Mouse (Mus musculus): ENCODE results near the gene Zmiz1. TPM values are rescaled to one million over a fixed set of nuclear protein-coding genes. Genes with fewer than 3 reads are reported as not detected.

Zmiz1 gene
- polyA plus RNA-seq, 1 experiment from 2014 or later = 42.2 TPM

- no peak overlapping the region for H3K4me3 ChIP-seq
- peak overlapping the region; percentile 50; the same call in 1 of the 2 replicates for H3K27ac ChIP-seq (replicated peaks)
- peaks cover 88% of the 10 kb centered on the region for H3K36me3 ChIP-seq
- no peaks in the 10 kb centered on the region for H3K9me3 ChIP-seq (replicated peaks)
- no peak for DNase-seq (ENCODE audit: low spot score)
- no peaks in the 10 kb centered on the region for H3K27me3 ChIP-seq (ENCODE audit: low read depth, poor library complexity, severe bottlenecking)
- 89% methylated on average over 15 of the region's 15 CpGs for WGBS
- H3K4me1 ChIP-seq = peaks cover 83% of the 10 kb centered on the region
These were observed 157.2 kb downstream of the Zmiz1 start for GRCm38 (mm10) chr14:25616009-25616723.

DNA sequence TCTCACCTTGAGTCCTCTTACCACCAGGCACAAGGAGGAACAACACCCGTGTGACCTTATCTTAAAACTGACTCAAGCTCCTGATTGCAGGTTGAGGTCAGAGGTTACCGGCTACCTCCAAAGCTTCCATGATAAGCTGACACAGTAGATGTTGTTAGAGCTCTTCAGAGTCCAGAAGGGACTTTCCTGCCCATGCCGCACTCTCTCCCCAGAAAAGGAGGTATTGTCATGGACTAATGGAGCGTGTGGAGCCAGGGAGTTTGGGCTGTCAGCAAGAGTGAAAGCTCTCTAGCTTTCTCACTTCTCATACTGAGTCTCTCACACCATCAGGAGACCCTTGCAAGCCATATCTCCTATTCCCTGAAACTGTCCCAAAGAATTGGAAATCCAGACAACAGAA is 158.3 kb downstream of the Zmiz1 start:
- WGBS = 50% methylated on average over 4 of the region's 4 CpGs
- H3K4me1 ChIP-seq = peaks cover 83% of the 10 kb centered on the region
- no peak overlapping the region for H3K27ac ChIP-seq (replicated peaks)
- no peaks in the 10 kb centered on the region for H3K9me3 ChIP-seq (replicated peaks)
- no peak for DNase-seq (ENCODE audit: low spot score)
- peaks cover 88% of the 10 kb centered on the region for H3K36me3 ChIP-seq
- H3K27me3 ChIP-seq (ENCODE audit: low read depth, poor library complexity, severe bottlenecking) = no peaks in the 10 kb centered on the region
- no peak overlapping the region for H3K4me3 ChIP-seq

DNA sequence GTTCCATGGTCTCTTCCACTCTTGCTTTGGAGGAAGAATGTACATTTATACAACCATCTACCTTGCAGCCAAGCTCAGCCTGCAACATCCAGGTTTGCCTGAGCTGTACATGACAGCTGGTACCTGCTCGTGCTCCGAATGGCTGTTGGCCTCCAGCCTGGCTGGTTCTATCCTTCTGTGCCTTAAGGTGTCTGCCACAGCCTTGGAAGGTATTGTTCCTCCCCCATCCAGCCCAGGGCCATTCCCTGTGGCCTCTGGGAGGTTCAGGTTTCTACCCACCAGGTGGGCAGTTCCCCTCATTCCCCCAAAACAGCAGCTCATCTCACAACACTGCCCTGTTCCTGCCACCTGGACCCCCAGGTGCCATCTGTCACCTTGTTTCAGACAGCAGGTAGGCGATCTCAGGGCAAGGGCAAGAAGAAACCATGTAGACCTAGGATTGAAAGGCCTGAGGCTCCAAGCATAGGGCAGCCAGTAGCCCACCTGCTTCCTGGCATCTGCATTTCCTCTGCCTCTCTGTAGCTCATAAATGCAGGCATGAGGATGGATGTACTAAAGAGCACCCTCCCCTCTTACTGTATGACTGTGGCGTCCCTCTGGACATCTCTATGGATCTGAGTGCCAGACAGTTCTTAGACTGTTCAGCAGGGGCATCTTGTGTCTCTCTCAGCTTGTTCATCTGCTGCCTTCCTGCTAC is 160.2 kb downstream of the Zmiz1 start:
- Histone ChIP-seq H3K4me1 (peaks cover 90% of the 10 kb centered on the region), H3K27me3 (ENCODE audit: low read depth, poor library complexity, severe bottlenecking) (no peaks in the 10 kb centered on the region), H3K36me3 (peaks cover 97% of the 10 kb centered on the region), H3K9me3 (replicated peaks) (no peaks in the 10 kb centered on the region), H3K4me3 (no peak overlapping the region), H3K27ac (replicated peaks) (no peak overlapping the region; the same call in 1 of the 2 replicates)
- DNase-seq (ENCODE audit: low spot score) = no peak
- 94% methylated on average over 4 of the region's 4 CpGs for WGBS

DNA sequence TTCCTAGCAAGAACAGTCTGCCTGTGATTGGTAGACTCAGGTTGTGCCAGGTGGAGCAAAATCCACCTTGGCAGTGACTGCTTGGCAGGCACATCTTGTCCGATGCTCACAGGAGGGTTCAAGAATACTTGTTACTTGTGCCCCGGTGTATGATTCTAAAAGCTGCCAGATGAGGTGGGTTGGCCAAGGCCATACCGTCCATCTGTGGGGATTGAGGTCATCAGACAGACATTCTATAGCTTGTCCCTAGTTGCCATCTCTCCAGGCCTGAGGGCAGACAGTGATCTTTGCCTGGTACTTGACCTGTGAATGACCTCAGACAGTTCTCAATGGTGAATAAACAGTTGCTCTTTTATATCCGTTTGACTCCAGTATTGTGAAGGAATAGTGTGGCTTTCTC is 161.8 kb downstream of the Zmiz1 start:
- no peak for DNase-seq (ENCODE audit: low spot score)
- WGBS = 64% methylated on average over 4 of the region's 4 CpGs
- peaks cover 97% of the 10 kb centered on the region for H3K36me3 ChIP-seq

GRCm38 (mm10) chr14:25623698-25624097 is 164.7 kb downstream of the Zmiz1 start:
- H3K4me1 ChIP-seq = peaks cover 70% of the 10 kb centered on the region
- 66% methylated on average over 7 of the region's 7 CpGs for WGBS
- H3K4me3 ChIP-seq = no peak overlapping the region
- H3K9me3 ChIP-seq (replicated peaks) = no peaks in the 10 kb centered on the region
- no peak for DNase-seq (ENCODE audit: low spot score)
- peaks cover 98% of the 10 kb centered on the region for H3K36me3 ChIP-seq
- peak overlapping the region; percentile 34 for H3K27ac ChIP-seq (replicated peaks)
- no peaks in the 10 kb centered on the region for H3K27me3 ChIP-seq (ENCODE audit: low read depth, poor library complexity, severe bottlenecking)

More for the DNA sequence above, 161.8 kb downstream of the Zmiz1 start:
- no peak overlapping the region for H3K4me3 ChIP-seq
- H3K27ac ChIP-seq (replicated peaks) = no peak overlapping the region
- no peaks in the 10 kb centered on the region for H3K27me3 ChIP-seq (ENCODE audit: low read depth, poor library complexity, severe bottlenecking)
- H3K9me3 ChIP-seq (replicated peaks) = no peaks in the 10 kb centered on the region
- H3K4me1 ChIP-seq = peaks cover 82% of the 10 kb centered on the region

DNA sequence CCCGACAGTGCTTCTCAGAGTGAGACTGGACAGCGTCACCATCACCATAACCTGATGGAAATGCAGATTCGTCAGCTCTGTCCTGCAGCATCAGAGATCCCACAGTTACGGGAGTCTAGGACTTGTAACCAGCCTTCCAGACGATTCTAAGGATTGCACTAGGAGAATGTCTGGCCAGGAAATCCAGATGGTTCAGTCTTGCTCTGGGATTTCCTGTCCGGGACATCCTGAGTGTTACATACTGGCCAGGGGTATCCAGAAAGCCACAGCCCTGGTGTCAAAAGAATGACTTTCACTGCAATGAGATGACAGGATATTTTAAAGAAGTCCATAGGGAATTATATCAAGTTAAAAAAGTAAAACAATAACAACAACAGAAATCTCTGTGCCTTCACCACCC is 165.7 kb downstream of the Zmiz1 start:
- H3K4me3 ChIP-seq = no peak overlapping the region
- 91% methylated on average over 6 of the region's 6 CpGs for WGBS
- peaks cover 63% of the 10 kb centered on the region for H3K4me1 ChIP-seq
- H3K9me3 ChIP-seq (replicated peaks) = no peaks in the 10 kb centered on the region
- no peak for DNase-seq (ENCODE audit: low spot score)
- H3K27ac ChIP-seq (replicated peaks) = no peak overlapping the region
- H3K36me3 ChIP-seq = peaks cover 98% of the 10 kb centered on the region
- no peaks in the 10 kb centered on the region for H3K27me3 ChIP-seq (ENCODE audit: low read depth, poor library complexity, severe bottlenecking)

DNA sequence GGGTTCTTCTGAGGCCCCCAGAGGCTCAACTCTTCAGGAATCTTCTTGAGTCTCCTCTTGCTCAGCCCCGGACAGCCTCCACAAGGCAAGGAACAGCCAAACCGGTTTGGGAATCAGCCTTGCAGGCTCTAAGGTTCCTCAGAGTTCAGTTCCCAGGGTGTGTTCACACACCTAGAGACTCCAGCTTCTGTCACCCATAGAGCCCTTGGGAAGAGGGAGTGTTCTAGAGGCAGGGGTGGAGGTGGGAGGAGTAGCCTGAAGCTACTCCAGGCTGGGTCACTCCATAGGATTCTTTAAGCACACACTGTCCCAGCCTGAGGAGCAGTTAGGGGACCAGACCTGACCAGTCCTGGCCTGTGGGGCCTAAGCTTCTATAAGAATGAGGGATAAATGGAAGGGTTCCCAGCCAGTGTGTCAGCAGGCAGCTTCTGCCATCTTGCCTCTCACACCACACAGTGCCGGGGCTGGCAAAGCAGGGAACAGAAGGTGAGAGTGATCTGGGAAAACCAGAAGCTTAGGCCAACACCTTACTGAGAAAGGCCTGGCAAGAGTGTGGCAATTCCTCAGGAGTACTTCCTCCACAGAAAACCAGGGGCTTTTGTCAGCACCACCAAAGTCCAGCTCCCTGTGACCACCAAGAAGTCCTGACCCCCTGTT is 168.7 kb downstream of the Zmiz1 start:
- H3K4me1 ChIP-seq = peaks cover 33% of the 10 kb centered on the region
- H3K27ac ChIP-seq (replicated peaks) = no peak overlapping the region
- H3K27me3 ChIP-seq (ENCODE audit: low read depth, poor library complexity, severe bottlenecking) = no peaks in the 10 kb centered on the region
- WGBS = 86% methylated on average over 3 of the region's 3 CpGs
- H3K9me3 ChIP-seq (replicated peaks) = no peaks in the 10 kb centered on the region
- DNase-seq (ENCODE audit: low spot score) = no peak
- no peak overlapping the region for H3K4me3 ChIP-seq
- peaks cover 92% of the 10 kb centered on the region for H3K36me3 ChIP-seq

GRCm38 (mm10) chr14:25628448-25629099 is 169.6 kb downstream of the Zmiz1 start:
- Histone ChIP-seq H3K4me1 (peaks cover 33% of the 10 kb centered on the region), H3K9me3 (replicated peaks) (no peaks in the 10 kb centered on the region), H3K36me3 (peaks cover 92% of the 10 kb centered on the region), H3K27ac (replicated peaks) (no peak overlapping the region), H3K27me3 (ENCODE audit: low read depth, poor library complexity, severe bottlenecking) (no peaks in the 10 kb centered on the region), H3K4me3 (no peak overlapping the region)
- DNase-seq (ENCODE audit: low spot score) = no peak
- 92% methylated on average over 5 of the region's 5 CpGs for whole genome bisulfite sequencing

GRCm38 (mm10) chr14:25629866-25630606 is 171.1 kb downstream of the Zmiz1 start:
- WGBS = 90% methylated on average over 12 of the region's 12 CpGs
- DNase-seq (ENCODE audit: low spot score) = no peak
- peaks cover 89% of the 10 kb centered on the region for H3K36me3 ChIP-seq
- no peaks in the 10 kb centered on the region for H3K9me3 ChIP-seq (replicated peaks)
- no peak overlapping the region for H3K27ac ChIP-seq (replicated peaks)
- no peaks in the 10 kb centered on the region for H3K27me3 ChIP-seq (ENCODE audit: low read depth, poor library complexity, severe bottlenecking)
- peaks cover 37% of the 10 kb centered on the region for H3K4me1 ChIP-seq
- H3K4me3 ChIP-seq = no peak overlapping the region

DNA sequence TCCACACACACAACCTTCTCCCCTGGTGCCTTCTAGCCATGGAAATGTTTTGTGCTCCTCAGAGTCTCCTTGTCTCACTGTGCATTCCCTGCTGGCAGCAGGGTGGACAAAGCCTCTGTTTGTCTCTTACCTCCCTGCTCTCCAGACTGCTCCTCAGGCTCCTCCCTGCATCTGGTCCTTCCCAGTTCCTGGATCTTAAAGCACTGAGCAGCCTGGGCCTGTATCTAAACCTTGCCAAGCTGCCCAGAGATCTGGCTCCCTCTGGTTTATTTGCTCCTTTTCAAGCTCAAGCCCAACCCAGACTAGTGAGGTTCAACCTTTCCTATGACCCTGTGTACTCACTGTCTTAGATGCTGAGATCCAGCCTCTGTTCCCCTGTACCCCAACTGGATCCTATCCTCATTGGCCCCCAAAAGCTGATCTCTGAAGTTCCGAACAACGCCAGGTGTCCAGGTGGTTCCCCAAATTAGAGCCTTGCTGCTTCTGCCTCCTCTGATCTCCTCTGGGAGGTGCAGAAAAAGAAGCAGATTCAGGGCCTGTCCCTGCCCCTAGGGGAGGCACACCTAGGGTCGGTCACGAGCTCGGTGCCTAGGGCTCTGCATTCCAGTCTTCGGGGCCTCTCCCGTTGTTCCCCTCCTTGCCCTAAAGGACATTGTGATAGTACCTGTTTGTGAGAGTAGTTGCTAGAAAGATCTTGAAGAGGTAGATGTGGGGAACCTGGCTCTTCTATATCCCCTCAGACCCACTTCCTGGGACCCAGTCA is 171.8 kb downstream of the Zmiz1 start:
- H3K27me3 ChIP-seq (ENCODE audit: low read depth, poor library complexity, severe bottlenecking) = no peaks in the 10 kb centered on the region
- H3K9me3 ChIP-seq (replicated peaks) = no peaks in the 10 kb centered on the region
- peaks cover 89% of the 10 kb centered on the region for H3K36me3 ChIP-seq
- peaks cover 41% of the 10 kb centered on the region for H3K4me1 ChIP-seq
- H3K4me3 ChIP-seq = no peak overlapping the region
- WGBS = 93% methylated on average over 7 of the region's 7 CpGs
- DNase-seq (ENCODE audit: low spot score) = no peak
- H3K27ac ChIP-seq (replicated peaks) = no peak overlapping the region

DNA sequence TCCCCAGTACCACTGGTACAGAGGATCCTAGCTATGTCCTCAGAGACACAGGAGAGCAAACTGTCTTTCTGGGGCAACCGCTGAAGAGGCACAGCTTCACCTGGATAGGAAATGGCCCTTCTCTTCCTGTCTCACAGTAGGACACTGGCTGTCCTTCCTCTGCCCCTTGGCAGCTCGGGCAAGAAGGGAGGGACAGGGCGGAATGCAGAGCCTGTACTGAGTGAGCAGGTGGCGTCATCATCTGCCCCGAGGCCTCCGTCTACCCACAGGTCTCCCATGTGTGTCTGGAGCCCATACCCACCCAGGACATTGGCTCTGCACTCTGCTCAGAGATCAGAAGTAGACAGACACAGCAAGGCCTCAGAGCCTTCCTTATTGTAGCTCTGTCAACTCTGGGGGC is 172.5 kb downstream of the Zmiz1 start:
- DNase-seq (ENCODE audit: low spot score) = no peak
- WGBS = 95% methylated on average over 6 of the region's 6 CpGs
- peaks cover 47% of the 10 kb centered on the region for H3K4me1 ChIP-seq
- H3K27ac ChIP-seq (replicated peaks) = no peak overlapping the region
- H3K36me3 ChIP-seq = peaks cover 89% of the 10 kb centered on the region
- no peaks in the 10 kb centered on the region for H3K9me3 ChIP-seq (replicated peaks)
- H3K4me3 ChIP-seq = no peak overlapping the region
- H3K27me3 ChIP-seq (ENCODE audit: low read depth, poor library complexity, severe bottlenecking) = no peaks in the 10 kb centered on the region
